Mouse (Mus musculus): ENCODE data around the gene Hnf1a. TPM values are rescaled to one million over a fixed set of nuclear protein-coding genes. Genes with fewer than 3 reads are reported as not detected.

Gene Hnf1a
- total and polyA plus RNA-seq, 3 experiments, result not detected

DNA sequence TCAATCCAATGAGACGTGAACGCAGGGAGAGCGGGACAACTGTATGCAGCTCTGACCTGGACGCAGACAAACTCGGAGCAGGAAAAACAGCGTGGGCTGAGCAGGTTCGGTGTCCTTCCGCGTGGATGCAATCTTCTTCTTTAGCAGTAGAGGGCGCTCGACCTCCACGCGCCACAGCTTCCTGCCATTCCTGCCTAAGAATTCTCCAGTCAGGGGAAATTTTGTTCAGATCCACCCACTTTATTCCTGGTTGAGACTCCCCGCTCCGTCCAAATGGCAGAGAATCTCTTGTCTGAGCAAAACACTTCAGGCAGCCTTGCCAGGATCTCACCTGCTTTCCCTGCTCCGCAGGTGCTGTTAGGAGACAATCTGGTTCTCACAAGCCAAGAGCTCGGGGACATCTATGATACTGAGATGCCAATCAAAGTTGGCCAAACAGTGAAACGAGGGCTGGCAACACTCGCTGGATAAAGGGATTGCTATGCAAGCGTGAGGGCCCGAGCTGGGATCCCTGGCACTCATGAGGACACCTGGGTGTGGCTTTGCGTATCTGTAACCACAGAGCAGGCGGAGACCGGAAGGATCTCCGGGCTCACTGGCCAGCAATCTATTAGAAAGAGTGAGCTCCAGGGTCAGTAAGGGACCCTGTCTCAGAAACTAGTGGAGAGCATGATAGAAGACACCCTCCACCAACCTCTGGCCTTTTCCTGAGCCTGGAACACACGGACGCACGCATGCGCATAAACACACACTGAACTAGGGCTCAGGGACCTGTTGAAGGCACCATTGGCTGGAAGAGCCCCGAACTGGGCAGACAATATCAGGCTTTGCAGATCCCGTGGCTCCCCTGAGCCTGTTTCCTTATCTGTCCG is 8.6 kb upstream of the Hnf1a start:
- intact Hi-C loops (cut with DNase I), result loop anchor here (1.0 to 5.0 kb wide), 4 partner anchors 31 to 257 kb away; partner anchors contain the start of gene Sppl3
- no peaks in the 10 kb centered on the region for H3K27me3 ChIP-seq (ENCODE audit: control insufficient read depth, insufficient read depth, low read length)
- peaks cover 2% of the 10 kb centered on the region; the same call in 1 of the 2 replicates for H3K4me1 ChIP-seq (ENCODE audit: control insufficient read depth, insufficient read depth, low read length)
- DNase-seq, result peak; percentile 82 to 83
- peak overlapping the region; percentile 37 for H3K9ac ChIP-seq (ENCODE audit: low read depth, low read length)
- 3% methylated on average over 32 of the region's 32 CpGs for WGBS
- H3K4me3 ChIP-seq, result peak overlapping the region; percentile 53
- TF ChIP-seq POLR2A (IDR thresholded peaks at IDR 0.05; ENCODE audit: insufficient read depth, low read depth, low read length) (no peak), CTCF (IDR thresholded peaks at IDR 0.05) (peak; percentile 90), EP300 (IDR thresholded peaks at IDR 0.05; ENCODE audit: insufficient read depth, low read depth, low read length) (peak; percentile 97)
- H3K27ac ChIP-seq, result peak overlapping the region; percentile 71
- no peaks in the 10 kb centered on the region for H3K79me2 ChIP-seq (replicated peaks; ENCODE audit: control insufficient read depth, insufficient read depth, low read length)
- H3K36me3 ChIP-seq (ENCODE audit: control insufficient read depth, insufficient read depth, low read length), result no peaks in the 10 kb centered on the region

DNA sequence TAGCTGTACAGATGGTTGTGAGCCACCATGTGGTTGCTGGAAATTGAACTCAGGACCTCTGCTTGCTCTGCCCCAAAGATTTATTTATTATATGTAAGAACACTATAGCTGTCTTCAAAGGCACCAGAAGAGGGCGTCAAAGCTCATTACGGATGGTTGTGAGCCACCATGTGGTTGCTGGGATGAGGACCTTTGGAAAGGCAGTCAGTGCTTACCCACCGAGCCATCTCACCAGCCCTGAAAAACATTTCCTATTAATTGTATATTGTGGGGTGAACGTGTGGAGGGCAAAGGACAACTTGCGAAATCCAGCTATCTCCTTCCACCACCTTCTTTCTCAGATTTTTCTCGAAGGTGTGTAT is 8.0 kb upstream of the Hnf1a start:
- WGBS, result 4% methylated on average over 6 of the region's 6 CpGs
- TF ChIP-seq CTCF (IDR thresholded peaks at IDR 0.05) (no peak), POLR2A (IDR thresholded peaks at IDR 0.05; ENCODE audit: insufficient read depth, low read depth, low read length) (no peak), EP300 (IDR thresholded peaks at IDR 0.05; ENCODE audit: insufficient read depth, low read depth, low read length) (no peak)
- H3K27me3 ChIP-seq (ENCODE audit: control insufficient read depth, insufficient read depth, low read length), result no peaks in the 10 kb centered on the region
- peak overlapping the region; percentile 53; the same call in 1 of the 2 replicates for H3K4me3 ChIP-seq
- no peaks in the 10 kb centered on the region for H3K79me2 ChIP-seq (replicated peaks; ENCODE audit: control insufficient read depth, insufficient read depth, low read length)
- peaks cover 2% of the 10 kb centered on the region; the same call in 1 of the 2 replicates for H3K4me1 ChIP-seq (ENCODE audit: control insufficient read depth, insufficient read depth, low read length)
- H3K9ac ChIP-seq (ENCODE audit: low read depth, low read length), result no peak overlapping the region
- intact Hi-C loops (cut with DNase I), result loop anchor here (1.0 to 5.0 kb wide), 4 partner anchors 32 to 258 kb away; partner anchors contain the start of gene Sppl3
- no peak overlapping the region for H3K27ac ChIP-seq
- no peaks in the 10 kb centered on the region for H3K36me3 ChIP-seq (ENCODE audit: control insufficient read depth, insufficient read depth, low read length)
- no peak for DNase-seq

DNA sequence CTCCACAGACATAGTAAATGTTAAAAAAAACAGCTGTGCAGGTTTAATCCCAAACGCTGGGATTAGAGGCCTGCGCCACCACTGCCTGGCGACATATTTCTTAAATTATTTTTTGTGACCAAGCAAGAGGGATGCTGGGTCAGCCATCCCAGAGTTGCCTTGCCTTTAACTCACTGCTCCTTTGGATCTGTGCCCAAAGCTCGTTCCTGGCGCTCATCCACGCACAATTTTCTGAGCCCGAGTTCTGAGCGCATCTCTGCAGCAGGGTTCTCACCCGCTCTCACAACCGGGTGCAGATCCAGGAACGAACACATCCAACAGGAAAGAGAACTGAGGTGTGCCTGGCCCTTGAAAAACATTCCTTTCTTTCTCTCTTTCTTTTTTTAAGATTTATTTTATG is 7.6 kb upstream of the Hnf1a start:
- H3K9ac ChIP-seq (ENCODE audit: low read depth, low read length), result no peak overlapping the region
- no peak overlapping the region for H3K27ac ChIP-seq
- H3K79me2 ChIP-seq (replicated peaks; ENCODE audit: control insufficient read depth, insufficient read depth, low read length), result no peaks in the 10 kb centered on the region
- H3K27me3 ChIP-seq (ENCODE audit: control insufficient read depth, insufficient read depth, low read length), result no peaks in the 10 kb centered on the region
- peaks cover 2% of the 10 kb centered on the region; the same call in 1 of the 2 replicates for H3K4me1 ChIP-seq (ENCODE audit: control insufficient read depth, insufficient read depth, low read length)
- TF ChIP-seq CTCF (IDR thresholded peaks at IDR 0.05) (no peak), EP300 (IDR thresholded peaks at IDR 0.05; ENCODE audit: insufficient read depth, low read depth, low read length) (no peak), POLR2A (IDR thresholded peaks at IDR 0.05; ENCODE audit: insufficient read depth, low read depth, low read length) (no peak)
- peak in 1 of 2 experiments; percentile 31 for DNase-seq
- WGBS, result 41% methylated on average over 11 of the region's 11 CpGs
- H3K4me3 ChIP-seq, result no peak overlapping the region
- H3K36me3 ChIP-seq (ENCODE audit: control insufficient read depth, insufficient read depth, low read length), result no peaks in the 10 kb centered on the region
- intact Hi-C loops (cut with DNase I), result loop anchor here (2.0 to 5.0 kb wide), 3 partner anchors 32 to 258 kb away; partner anchors contain the start of gene Sppl3

DNA sequence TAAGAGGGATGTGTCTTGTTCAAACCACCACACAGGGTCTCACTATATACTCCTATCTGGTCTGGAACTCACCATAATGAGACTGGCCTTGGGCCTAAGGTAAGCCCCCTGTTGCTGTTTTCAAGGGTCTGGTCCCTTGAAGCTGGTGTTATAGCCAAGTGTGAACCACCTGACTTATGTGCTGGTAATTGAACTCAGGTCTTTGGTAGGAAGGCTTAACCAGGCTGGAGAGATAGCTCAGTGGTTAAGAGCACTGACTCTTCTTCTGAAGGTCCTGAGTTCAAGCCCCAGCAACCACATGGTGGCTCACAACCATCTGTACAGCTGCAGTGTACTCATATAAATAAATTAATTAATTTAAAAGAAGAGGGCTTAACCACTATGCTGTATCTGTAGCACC is 6.0 kb upstream of the Hnf1a start:
- Histone ChIP-seq H3K36me3 (ENCODE audit: control insufficient read depth, insufficient read depth, low read length) (no peaks in the 10 kb centered on the region), H3K79me2 (replicated peaks; ENCODE audit: control insufficient read depth, insufficient read depth, low read length) (no peaks in the 10 kb centered on the region), H3K27me3 (ENCODE audit: control insufficient read depth, insufficient read depth, low read length) (no peaks in the 10 kb centered on the region), H3K4me1 (ENCODE audit: control insufficient read depth, insufficient read depth, low read length) (peaks cover 2% of the 10 kb centered on the region; the same call in 1 of the 2 replicates), H3K9ac (ENCODE audit: low read depth, low read length) (no peak overlapping the region), H3K4me3 (no peak overlapping the region), H3K27ac (no peak overlapping the region)
- DNase-seq, result no peak
- no peak for TF ChIP-seq CTCF (IDR thresholded peaks at IDR 0.05)
- TF ChIP-seq POLR2A (IDR thresholded peaks at IDR 0.05; ENCODE audit: insufficient read depth, low read depth, low read length), result no peak
- TF ChIP-seq EP300 (IDR thresholded peaks at IDR 0.05; ENCODE audit: insufficient read depth, low read depth, low read length), result no peak
- intact Hi-C loops (cut with DNase I), result loop anchor here (5.0 kb wide), 1 partner anchor 210 kb away; no protein-coding TSS in a partner anchor

DNA sequence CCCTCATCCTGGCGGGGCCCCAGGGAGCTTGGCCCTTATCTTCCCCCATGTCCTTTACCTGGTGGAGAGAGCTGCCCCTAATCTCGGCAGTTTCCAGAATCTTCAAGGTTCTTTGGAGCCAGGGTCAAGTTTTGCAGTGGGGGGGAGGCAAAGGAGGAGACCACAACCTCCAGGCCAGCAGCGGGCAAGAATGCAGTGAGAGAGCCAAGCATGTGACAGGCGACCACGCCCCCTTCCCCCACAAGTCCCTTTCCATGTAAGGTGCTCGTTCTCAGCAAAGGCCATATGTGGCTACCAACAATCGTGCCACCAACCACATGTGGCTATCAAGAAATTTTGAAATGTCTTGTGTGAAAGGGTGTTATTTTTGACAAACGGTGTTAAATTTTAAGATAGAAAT is 2.2 kb upstream of the Hnf1a start:
- Histone ChIP-seq H3K79me2 (replicated peaks; ENCODE audit: control insufficient read depth, insufficient read depth, low read length) (no peaks in the 10 kb centered on the region), H3K27ac (no peak overlapping the region), H3K9ac (ENCODE audit: low read depth, low read length) (no peak overlapping the region), H3K4me3 (no peak overlapping the region), H3K27me3 (ENCODE audit: control insufficient read depth, insufficient read depth, low read length) (no peaks in the 10 kb centered on the region; the same call in none of the 2 replicates), H3K36me3 (ENCODE audit: control insufficient read depth, insufficient read depth, low read length) (no peaks in the 10 kb centered on the region), H3K4me1 (ENCODE audit: control insufficient read depth, insufficient read depth, low read length) (no peaks in the 10 kb centered on the region)
- WGBS, result 71% methylated on average over 8 of the region's 8 CpGs
- no peak for DNase-seq
- intact Hi-C loops (cut with DNase I), result no loop called here
- TF ChIP-seq POLR2A (IDR thresholded peaks at IDR 0.05; ENCODE audit: insufficient read depth, low read depth, low read length) (no peak), EP300 (IDR thresholded peaks at IDR 0.05; ENCODE audit: insufficient read depth, low read depth, low read length) (no peak), CTCF (IDR thresholded peaks at IDR 0.05) (no peak)

DNA sequence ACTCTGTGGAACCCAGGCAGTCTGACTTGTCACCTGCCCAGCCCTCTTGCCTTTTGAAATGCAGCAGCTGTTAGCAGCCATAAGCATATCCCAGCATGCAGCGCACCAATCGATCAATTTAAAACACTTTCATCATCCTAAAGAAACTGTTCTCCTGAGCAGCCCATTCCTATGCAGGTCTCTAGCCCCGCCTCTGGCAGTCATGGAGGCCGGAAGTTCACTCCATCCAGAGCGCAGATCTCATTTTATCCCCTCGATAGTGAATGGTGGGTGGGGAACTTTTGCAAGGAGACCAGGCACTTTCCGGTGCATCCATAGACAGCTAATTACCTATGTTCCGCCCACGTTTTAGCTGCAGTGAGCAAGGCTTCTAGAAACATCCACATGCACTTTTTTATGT is 1.3 kb upstream of the Hnf1a start:
- Histone ChIP-seq H3K27ac (no peak overlapping the region), H3K4me3 (no peak overlapping the region), H3K4me1 (ENCODE audit: control insufficient read depth, insufficient read depth, low read length) (no peaks in the 10 kb centered on the region), H3K79me2 (replicated peaks; ENCODE audit: control insufficient read depth, insufficient read depth, low read length) (no peaks in the 10 kb centered on the region), H3K9ac (ENCODE audit: low read depth, low read length) (no peak overlapping the region), H3K36me3 (ENCODE audit: control insufficient read depth, insufficient read depth, low read length) (no peaks in the 10 kb centered on the region), H3K27me3 (ENCODE audit: control insufficient read depth, insufficient read depth, low read length) (no peaks in the 10 kb centered on the region; the same call in none of the 2 replicates)
- TF ChIP-seq POLR2A (IDR thresholded peaks at IDR 0.05; ENCODE audit: insufficient read depth, low read depth, low read length), result no peak
- TF ChIP-seq CTCF (IDR thresholded peaks at IDR 0.05), result no peak
- TF ChIP-seq EP300 (IDR thresholded peaks at IDR 0.05; ENCODE audit: insufficient read depth, low read depth, low read length), result no peak
- intact Hi-C loops (cut with DNase I), result no loop called here
- no peak for DNase-seq
- 77% methylated on average over 9 of the region's 9 CpGs for WGBS
